Mouse (Mus musculus) skeletal muscle tissue, adult 2 months (tissue): ENCODE measurements around the gene Sclt1.
"Not testable (repeated sequence)": the region's sequence is repeated elsewhere in the genome, so short reads cannot be mapped to it uniquely, and the experiment has no call there.

ENCODE experiments used
- DNase-seq: peaks from one replicate; pipeline ENCODE4 v3.0.0-alpha.2; 2012; ENCODE audit warnings: low read depth, low spot score

The Sclt1 gene

DNA sequence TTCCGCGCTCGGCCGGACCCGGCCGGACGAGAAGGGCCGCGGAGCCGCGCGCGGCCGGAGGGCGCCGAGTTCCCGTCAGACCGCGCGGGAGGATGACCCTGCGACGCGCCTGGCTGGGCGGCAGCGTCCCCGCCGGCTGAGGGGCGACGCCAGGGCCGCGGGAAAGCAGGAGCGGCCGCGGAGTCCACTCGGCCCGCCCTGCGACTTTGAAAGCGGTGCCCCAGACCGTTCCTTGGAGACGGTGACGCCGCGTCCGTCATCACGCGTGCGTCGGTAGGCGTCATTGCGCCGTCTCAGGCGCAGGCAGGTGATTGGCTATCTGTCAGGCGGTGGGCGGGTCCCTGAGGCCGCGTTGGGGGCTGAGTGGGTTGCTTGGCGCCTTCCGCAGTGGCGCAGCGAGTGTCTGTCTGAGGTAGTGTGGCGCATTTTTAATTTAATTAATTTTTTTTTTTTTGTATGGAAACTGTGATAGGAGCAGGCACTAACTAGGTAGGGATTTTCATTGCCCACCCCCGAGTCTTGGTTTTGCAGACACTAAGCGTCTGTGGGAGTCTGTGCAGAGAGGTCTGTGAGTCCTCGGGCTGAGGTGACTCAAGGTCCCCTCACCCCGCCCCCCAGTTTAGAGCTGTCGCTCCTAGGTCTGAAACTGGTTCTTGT, at the start of gene Sclt1, which contains the start of gene D3Ertd751e:
Gene Sclt1 (minus strand): TSS at position 237 of the 657 bp plus-strand sequence.
Gene D3Ertd751e (plus strand): TSS at position 334 of the 657 bp plus-strand sequence.
- peak; percentile 95 for DNase-seq

DNA sequence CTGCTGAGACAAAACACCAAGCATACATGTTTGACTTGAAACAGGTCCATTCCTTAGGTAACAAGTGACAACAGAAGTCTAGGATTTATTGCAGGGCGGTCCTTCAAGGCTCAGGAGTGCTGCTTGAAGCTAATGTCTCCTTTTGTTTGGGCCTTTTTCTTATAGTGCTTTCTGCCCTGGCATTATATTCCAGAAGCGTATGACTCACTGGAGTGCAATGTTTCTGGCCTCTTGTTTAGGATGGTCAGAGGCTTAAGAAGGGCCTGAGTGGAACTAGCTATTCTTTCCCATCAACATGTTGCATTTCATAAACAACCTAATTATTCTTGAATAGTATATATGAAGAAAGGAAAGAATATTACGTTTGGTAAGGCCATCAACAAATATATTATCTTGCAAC, 19.8 kb upstream of the Sclt1 start:
- DNase-seq: no peak

GRCm38 (mm10) chr3:41754556-41754955, 12.2 kb upstream of the Sclt1 start:
- no peak for DNase-seq

- DNase-seq: no peak
Observed at GRCm38 (mm10) chr3:41743436-41743835, 1.1 kb upstream of the Sclt1 start.

GRCm38 (mm10) chr3:41741601-41742277, 575 bp downstream of the Sclt1 start:
- DNase-seq: no peak

DNA sequence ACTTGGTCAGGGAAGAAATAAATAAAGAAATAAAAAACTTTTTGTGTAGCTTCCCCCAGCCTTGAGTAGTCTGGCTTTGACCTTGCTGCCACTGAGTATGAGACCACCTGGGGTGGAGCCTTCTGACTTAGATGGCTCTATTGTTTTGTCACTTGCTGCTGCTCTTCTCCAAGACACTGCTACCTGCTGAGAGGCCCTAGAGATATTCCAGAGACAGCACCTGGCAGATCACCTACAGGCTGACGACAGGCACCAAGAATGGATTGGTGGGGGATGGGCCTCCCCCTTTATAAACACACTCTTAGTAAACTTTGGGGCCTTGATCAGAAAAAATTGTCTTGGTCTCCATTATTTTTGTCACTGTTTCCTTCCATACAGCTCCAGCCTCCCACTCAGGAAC, 46.6 kb downstream of the Sclt1 start:
- no peak for DNase-seq

DNA sequence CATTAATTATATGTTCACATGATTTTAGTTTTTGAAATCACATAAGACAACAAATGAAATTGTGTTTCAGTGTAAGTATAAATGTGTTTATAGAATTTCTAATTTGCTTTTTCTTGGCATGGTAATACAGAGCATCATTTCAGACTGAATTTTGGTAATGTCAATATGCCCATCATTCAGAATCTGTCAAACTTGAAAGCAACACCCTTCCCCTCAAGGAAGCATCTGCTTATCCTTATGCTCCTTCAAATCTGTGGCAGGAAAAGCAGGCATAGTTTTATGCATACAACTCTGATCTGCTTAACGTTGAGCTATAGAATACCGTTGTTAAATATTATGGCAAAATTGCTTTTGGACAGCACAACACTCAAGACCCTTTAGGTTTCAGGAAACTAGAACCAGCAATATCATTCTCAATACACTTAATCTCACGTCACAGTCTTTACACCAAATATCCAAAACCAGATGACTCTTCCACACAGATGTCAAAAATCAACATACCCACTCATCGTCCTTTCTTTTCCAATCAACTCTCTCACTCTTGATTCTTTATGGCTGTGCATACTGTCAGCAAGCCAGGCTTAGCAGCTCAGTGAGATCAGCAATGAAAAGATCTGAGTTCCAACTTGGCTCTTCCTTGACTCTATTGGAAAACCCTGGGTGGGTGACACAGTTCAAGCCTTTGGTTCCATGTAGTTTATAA, 49.7 kb downstream of the Sclt1 start:
- DNase-seq: no peak

GRCm38 (mm10) chr3:41690114-41690640, 52.1 kb downstream of the Sclt1 start:
- DNase-seq: not testable (repeated sequence)

GRCm38 (mm10) chr3:41686396-41686795, 55.9 kb downstream of the Sclt1 start:
- DNase-seq: no peak

GRCm38 (mm10) chr3:41682084-41682483, 60.2 kb downstream of the Sclt1 start:
- DNase-seq: no peak

DNA sequence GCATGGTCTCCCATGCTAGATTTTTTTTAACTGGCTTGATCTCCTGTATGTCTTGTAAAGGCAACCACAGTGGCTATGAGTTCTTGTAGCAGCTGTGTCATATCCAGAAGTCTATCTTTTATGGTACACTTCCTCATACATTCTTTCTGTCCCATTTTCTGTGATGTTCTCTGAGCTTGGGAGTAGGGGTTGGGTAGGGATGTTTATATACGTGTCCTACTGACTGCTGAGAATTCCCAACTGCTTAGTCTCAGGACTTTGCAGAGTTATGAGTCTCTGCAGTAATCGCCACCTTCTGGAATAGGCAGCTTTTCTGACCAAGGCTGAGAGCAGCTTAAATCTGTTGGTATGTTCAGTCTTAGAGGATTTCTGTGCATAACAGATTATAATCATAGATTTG, 65.7 kb downstream of the Sclt1 start:
- no peak for DNase-seq

DNA sequence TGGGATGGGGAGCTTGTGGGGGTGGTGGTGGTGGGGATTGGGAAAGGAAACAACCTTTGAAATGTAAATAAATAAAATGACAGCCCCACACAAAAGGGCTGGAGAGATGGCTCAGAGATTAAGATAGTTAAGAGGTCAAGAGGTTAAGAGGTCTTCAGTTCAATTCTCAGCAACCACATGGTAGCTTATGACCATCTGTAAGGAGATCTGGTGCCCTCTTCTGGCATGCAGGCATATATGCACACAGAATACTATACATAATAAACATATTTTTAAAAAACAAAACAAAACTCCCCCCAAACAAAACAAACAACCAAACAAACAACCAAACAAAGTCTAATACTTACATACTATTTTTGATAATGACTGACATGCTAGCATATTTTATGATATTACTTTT, 67.5 kb downstream of the Sclt1 start:
- DNase-seq: no peak

GRCm38 (mm10) chr3:41655642-41656041, 86.7 kb downstream of the Sclt1 start:
- no peak for DNase-seq

DNA sequence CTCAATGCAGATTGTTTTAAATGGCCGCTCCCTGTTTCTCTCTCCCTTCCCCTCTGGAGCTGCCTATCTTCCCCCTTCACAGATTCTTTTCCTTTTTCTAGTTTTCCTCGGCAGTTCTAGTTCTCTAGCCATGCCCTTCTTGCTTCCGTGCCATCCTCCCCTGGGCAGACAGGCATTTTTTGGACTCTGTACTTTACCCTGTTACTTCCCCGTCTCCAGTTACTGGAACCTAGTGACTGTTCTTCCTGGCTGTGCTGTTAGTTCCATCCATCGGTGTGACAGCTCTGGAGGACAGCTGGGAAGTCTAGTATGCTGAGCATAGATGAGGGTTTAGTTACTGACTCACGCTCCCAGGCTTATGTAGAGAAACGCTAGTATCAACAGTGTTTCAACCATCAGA, 121.3 kb downstream of the Sclt1 start:
- DNase-seq: no peak

GRCm38 (mm10) chr3:41618488-41618887, 123.8 kb downstream of the Sclt1 start:
- DNase-seq: no peak

DNA sequence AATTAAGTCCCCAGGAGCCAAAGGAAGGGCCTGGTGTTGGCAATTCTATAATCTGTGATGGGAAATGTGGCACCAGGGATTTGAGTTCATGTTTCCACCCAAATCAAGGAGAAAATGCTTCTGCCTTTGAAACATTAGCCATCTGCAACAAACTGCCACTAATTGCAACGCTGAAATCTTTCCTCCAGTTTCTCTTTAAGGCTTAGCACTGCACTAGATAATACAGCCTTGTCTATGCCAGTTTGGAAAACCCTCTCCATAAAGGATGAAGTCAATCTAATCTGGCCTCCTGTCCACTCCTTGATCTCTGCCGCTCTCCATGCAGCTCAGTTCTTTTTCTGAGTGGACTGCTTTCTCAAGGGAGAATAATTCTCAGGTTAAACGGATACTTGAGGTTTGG, 124.3 kb downstream of the Sclt1 start:
- DNase-seq: no peak

GRCm38 (mm10) chr3:41614230-41614985, 127.9 kb downstream of the Sclt1 start:
- no peak for DNase-seq

DNA sequence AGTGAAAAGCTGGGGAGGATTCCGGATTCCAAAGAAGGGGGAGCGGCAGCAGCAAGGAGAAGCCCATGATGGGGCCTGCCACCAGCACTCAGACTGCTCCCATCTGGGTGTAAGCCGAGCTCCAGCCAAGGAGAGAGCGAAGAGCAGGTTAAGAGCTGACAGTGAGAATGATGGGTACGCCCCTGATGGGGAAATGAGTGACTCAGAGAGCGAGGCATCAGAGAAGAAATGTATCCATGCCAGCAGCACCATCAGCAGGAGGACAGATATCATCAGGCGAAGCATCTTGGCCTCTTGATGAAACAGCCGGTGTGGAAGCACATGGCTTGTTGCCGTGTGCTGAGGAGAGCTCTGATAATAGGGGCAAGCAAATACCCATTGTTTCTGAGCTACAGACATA, 128.6 kb downstream of the Sclt1 start:
- DNase-seq: no peak

DNA sequence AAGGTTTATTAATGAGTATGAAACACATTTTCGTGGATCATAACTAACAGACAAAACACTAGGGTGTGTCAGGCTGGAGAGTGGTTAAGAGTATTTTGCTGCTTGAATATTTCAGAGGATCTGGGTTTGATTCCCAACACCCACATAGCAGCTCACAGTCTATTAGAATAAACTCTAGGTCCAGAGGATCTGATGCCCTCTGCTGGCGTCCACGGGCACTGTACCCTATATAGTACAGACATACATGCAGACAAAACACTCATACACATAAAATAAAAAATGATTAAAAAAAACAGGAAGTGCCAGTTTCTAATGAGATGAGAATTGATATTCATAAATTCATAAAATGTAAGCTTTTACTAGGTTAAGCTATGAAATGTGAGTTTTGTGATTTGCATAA, 130.1 kb downstream of the Sclt1 start:
- no peak for DNase-seq

GRCm38 (mm10) chr3:41609071-41609470, 133.2 kb downstream of the Sclt1 start:
- no peak for DNase-seq

GRCm38 (mm10) chr3:41607467-41607866, 134.8 kb downstream of the Sclt1 start:
- no peak for DNase-seq

- no peak for DNase-seq
Observed at GRCm38 (mm10) chr3:41607050-41607449, 135.3 kb downstream of the Sclt1 start.
